Mouse (Mus musculus): ENCODE measurements around the gene Bak1.

GRCm38 (mm10) chr17:27001151-27001550 lies 27.7 kb downstream of the Bak1 start:
- TF ChIP-seq POLR2A (IDR thresholded peaks at IDR 0.05; ENCODE audit: insufficient read depth, low read depth, low read length) (no peak), CTCF (IDR thresholded peaks at IDR 0.05; ENCODE audit: insufficient read depth, low read depth, low read length) (no peak)
